Mouse (Mus musculus): ENCODE measurements at regions not wholly inside any gene's neighbourhood (a gene's known extent, or its start where the extent isn't known, plus 50 kb on each side); places are given as distances from the start of the nearest gene placed in this dataset.

GRCm38 (mm10) chr19:37790281-37791073 lies 92.9 kb downstream of the Cyp26a1 start:
- Histone ChIP-seq H3K9me3 (ENCODE audit: control insufficient read depth, low read length) (no peaks in the 10 kb centered on the region), H3K4me1 (ENCODE audit: control insufficient read depth) (no peaks in the 10 kb centered on the region), H3K36me3 (ENCODE audit: control insufficient read depth) (no peaks in the 10 kb centered on the region), H3K27me3 (ENCODE audit: control insufficient read depth) (no peaks in the 10 kb centered on the region), H3K4me3 (replicated peaks) (no peak overlapping the region)
- no peak for TF ChIP-seq TAL1 (IDR thresholded peaks at IDR 0.05; ENCODE audit: low read length)
- no peak for TF ChIP-seq GATA1 (IDR thresholded peaks at IDR 0.05; ENCODE audit: low read length)

GRCm38 (mm10) chr19:37793176-37793575 lies 95.6 kb downstream of the Cyp26a1 start:
- H3K36me3 ChIP-seq (ENCODE audit: control insufficient read depth) = no peaks in the 10 kb centered on the region
- H3K4me3 ChIP-seq (replicated peaks) = no peak overlapping the region
- no peak for TF ChIP-seq TAL1 (IDR thresholded peaks at IDR 0.05; ENCODE audit: low read length)
- TF ChIP-seq GATA1 (IDR thresholded peaks at IDR 0.05; ENCODE audit: low read length) = no peak
- H3K4me1 ChIP-seq (ENCODE audit: control insufficient read depth) = no peaks in the 10 kb centered on the region
- no peaks in the 10 kb centered on the region for H3K27me3 ChIP-seq (ENCODE audit: control insufficient read depth)
- H3K9me3 ChIP-seq (ENCODE audit: control insufficient read depth, low read length) = no peaks in the 10 kb centered on the region

GRCm38 (mm10) chr19:37795552-37796343 lies 98.2 kb downstream of the Cyp26a1 start:
- H3K4me1 ChIP-seq (ENCODE audit: control insufficient read depth) = no peaks in the 10 kb centered on the region
- H3K9me3 ChIP-seq (ENCODE audit: control insufficient read depth, low read length) = no peaks in the 10 kb centered on the region
- no peak overlapping the region for H3K4me3 ChIP-seq (replicated peaks)
- no peaks in the 10 kb centered on the region for H3K36me3 ChIP-seq (ENCODE audit: control insufficient read depth)
- no peaks in the 10 kb centered on the region for H3K27me3 ChIP-seq (ENCODE audit: control insufficient read depth)
- 0 out of 2 replicates have a peak, but pooled peaks have one; percentile 27 for TF ChIP-seq GATA1 (IDR thresholded peaks at IDR 0.05; ENCODE audit: low read length)
- no peak for TF ChIP-seq TAL1 (IDR thresholded peaks at IDR 0.05; ENCODE audit: low read length)

GRCm38 (mm10) chr19:37800161-37800660 lies 102.6 kb downstream of the Cyp26a1 start:
- Histone ChIP-seq H3K4me1 (ENCODE audit: control insufficient read depth) (no peaks in the 10 kb centered on the region), H3K4me3 (replicated peaks) (no peak overlapping the region), H3K27me3 (ENCODE audit: control insufficient read depth) (no peaks in the 10 kb centered on the region), H3K9me3 (ENCODE audit: control insufficient read depth, low read length) (no peaks in the 10 kb centered on the region), H3K36me3 (ENCODE audit: control insufficient read depth) (no peaks in the 10 kb centered on the region)
- no peak for TF ChIP-seq GATA1 (IDR thresholded peaks at IDR 0.05; ENCODE audit: low read length)
- TF ChIP-seq TAL1 (IDR thresholded peaks at IDR 0.05; ENCODE audit: low read length) = no peak

GRCm38 (mm10) chr19:37809666-37810065 lies 112.1 kb downstream of the Cyp26a1 start:
- H3K4me3 ChIP-seq (replicated peaks) = no peak overlapping the region
- TF ChIP-seq TAL1 (IDR thresholded peaks at IDR 0.05; ENCODE audit: low read length) (no peak), GATA1 (IDR thresholded peaks at IDR 0.05; ENCODE audit: low read length) (no peak)
- peaks cover 11% of the 10 kb centered on the region; the same call in 1 of the 2 replicates for H3K27me3 ChIP-seq (ENCODE audit: control insufficient read depth)
- H3K4me1 ChIP-seq (ENCODE audit: control insufficient read depth) = no peaks in the 10 kb centered on the region
- H3K9me3 ChIP-seq (ENCODE audit: control insufficient read depth, low read length) = no peaks in the 10 kb centered on the region
- H3K36me3 ChIP-seq (ENCODE audit: control insufficient read depth) = no peaks in the 10 kb centered on the region

- H3K27me3 ChIP-seq (ENCODE audit: control insufficient read depth) = peaks cover 15% of the 10 kb centered on the region
These were observed 116.8 kb downstream of the Cyp26a1 start for GRCm38 (mm10) chr19:37814089-37815073.

GRCm38 (mm10) chr19:37815627-37816026 lies 118.0 kb downstream of the Cyp26a1 start:
- Histone ChIP-seq H3K9me3 (ENCODE audit: control insufficient read depth, low read length) (no peaks in the 10 kb centered on the region), H3K4me3 (replicated peaks) (no peak overlapping the region), H3K27me3 (ENCODE audit: control insufficient read depth) (peaks cover 15% of the 10 kb centered on the region), H3K36me3 (ENCODE audit: control insufficient read depth) (no peaks in the 10 kb centered on the region), H3K4me1 (ENCODE audit: control insufficient read depth) (no peaks in the 10 kb centered on the region)
- TF ChIP-seq TAL1 (IDR thresholded peaks at IDR 0.05; ENCODE audit: low read length) (no peak), GATA1 (IDR thresholded peaks at IDR 0.05; ENCODE audit: low read length) (no peak)

More at GRCm38 (mm10) chr19:37814089-37815073, 116.8 kb downstream of the Cyp26a1 start:
- Histone ChIP-seq H3K4me1 (ENCODE audit: control insufficient read depth) (no peaks in the 10 kb centered on the region), H3K4me3 (replicated peaks) (no peak overlapping the region), H3K9me3 (ENCODE audit: control insufficient read depth, low read length) (no peaks in the 10 kb centered on the region), H3K36me3 (ENCODE audit: control insufficient read depth) (no peaks in the 10 kb centered on the region)
- no peak for TF ChIP-seq GATA1 (IDR thresholded peaks at IDR 0.05; ENCODE audit: low read length)
- no peak for TF ChIP-seq TAL1 (IDR thresholded peaks at IDR 0.05; ENCODE audit: low read length)

GRCm38 (mm10) chr19:37821243-37821642 lies 123.6 kb downstream of the Cyp26a1 start:
- no peaks in the 10 kb centered on the region for H3K9me3 ChIP-seq (ENCODE audit: control insufficient read depth, low read length)
- H3K4me1 ChIP-seq (ENCODE audit: control insufficient read depth) = no peaks in the 10 kb centered on the region
- no peak for TF ChIP-seq TAL1 (IDR thresholded peaks at IDR 0.05; ENCODE audit: low read length)
- TF ChIP-seq GATA1 (IDR thresholded peaks at IDR 0.05; ENCODE audit: low read length) = no peak
- H3K36me3 ChIP-seq (ENCODE audit: control insufficient read depth) = no peaks in the 10 kb centered on the region
- H3K4me3 ChIP-seq (replicated peaks) = no peak overlapping the region
- H3K27me3 ChIP-seq (ENCODE audit: control insufficient read depth) = no peaks in the 10 kb centered on the region

Measured in erythroblast, embryonic 14.5 days (primary cell).